Mouse (Mus musculus) frontal cortex, adult 2 months (tissue): Measurements from ENCODE around the gene Mef2d. TPM values are rescaled to one million over a fixed set of nuclear protein-coding genes. Genes with fewer than 3 reads are reported as not detected.
A peak's percentile ranks its signal among the peaks of the same experiment; 100 is the strongest.

Source experiments
- DNase-seq, 2 experiments: peaks; one replicate each; pipeline ENCODE4 v3.0.0; 2022; ENCODE audit warnings: low spot score in 1 of 2; ENCODE audit errors: extremely low spot score in 1 of 2
- polyA plus RNA-seq: library from polyadenylated mRNA; depleted of rRNA; stranded (reverse); fragments of >200 nt; gene quantifications from 2 replicates; pipeline ENCODE4 v1.2.3, GENCODE M21; 2012; rRNA removed

Mef2d gene
- 137 and 138 TPM in 2 replicates for polyA plus RNA-seq

DNA sequence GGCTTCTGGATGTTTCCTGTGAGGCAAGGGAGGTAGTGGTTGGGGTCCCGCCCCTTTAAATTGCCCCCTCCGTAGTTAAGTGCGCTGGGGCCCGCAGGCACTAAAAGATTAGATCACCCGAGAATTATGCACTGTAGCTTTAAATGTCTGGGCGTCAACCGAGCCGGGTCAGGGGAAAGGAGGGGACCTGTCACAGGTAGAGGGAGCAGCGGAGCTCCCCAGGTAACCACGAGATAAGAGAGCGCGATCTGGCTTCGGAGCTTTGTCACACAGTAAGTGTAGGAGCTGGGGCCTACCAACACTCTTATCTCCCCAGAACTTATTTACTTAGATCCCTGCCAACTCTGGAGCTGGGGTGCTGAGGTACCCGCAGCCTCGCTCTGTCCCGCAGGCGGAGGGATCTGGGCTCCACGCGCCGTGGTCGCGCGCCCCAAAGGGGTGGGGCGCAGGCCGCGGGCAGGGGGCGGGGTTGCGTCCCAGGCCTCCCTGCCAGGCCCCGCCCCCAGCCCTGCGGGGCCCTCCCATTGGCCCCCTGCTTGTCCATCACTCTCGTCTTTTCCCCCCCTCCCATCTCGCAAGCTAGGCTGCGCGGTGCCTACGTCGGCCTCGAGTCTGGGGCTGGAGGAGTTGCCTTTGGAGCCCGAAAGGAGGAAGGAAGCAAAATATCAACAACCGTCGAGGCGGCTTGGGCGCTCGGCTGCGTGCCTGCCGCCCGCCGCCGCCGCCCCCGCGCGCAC, at the start of gene Mef2d:
TSS of gene Mef2d (plus strand) at position 586 of the 737 bp plus-strand sequence.
- DNase-seq = peak; percentile 89 to 94

DNA sequence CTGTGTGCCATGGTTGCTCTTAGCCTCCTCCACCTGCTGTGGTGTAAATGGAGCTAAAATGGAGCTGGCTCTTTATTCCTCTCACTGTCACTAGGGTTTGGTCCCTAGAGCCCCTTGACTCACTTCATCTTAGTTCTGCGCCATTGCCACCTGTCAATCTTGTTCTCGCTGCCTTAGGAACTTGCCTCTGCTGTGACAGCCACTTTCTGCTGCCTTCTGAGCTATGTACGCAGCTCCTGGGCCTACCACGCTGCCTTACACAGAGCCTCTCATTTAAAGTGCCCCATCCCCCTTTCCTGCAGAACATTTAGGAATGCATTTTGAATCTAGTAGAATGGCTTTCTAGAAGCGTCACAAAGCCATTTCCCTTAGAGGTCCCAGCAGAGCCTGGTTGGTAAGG, 48.0 kb upstream of the Mef2d start:
- no peak for DNase-seq

GRCm38 (mm10) chr3:88097666-88098065, 44.5 kb upstream of the Mef2d start:
- DNase-seq = peak; percentile 9 to 36

DNA sequence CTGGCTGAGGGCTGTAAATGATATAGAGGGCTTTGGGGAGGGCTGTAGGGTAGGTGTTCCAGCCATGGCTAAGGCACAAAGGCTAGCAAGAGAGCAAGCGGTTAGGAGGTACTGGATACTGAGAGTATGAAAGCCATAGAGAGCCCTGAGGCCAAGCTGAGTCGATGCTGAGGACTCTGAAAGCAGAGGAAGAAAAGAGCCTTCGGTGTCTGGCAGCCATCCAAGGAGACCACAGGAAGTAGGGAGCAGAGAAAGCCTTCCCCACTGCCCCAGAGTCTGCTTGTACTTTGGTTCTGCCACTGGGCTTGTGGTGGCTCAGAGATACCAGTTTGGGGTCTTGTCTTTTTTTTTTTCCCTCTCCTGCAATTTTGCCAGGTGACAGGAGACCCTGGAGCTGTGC, 41.9 kb upstream of the Mef2d start:
- no peak for DNase-seq

- no peak for DNase-seq
Observed at GRCm38 (mm10) chr3:88101736-88102135, 40.4 kb upstream of the Mef2d start.

DNA sequence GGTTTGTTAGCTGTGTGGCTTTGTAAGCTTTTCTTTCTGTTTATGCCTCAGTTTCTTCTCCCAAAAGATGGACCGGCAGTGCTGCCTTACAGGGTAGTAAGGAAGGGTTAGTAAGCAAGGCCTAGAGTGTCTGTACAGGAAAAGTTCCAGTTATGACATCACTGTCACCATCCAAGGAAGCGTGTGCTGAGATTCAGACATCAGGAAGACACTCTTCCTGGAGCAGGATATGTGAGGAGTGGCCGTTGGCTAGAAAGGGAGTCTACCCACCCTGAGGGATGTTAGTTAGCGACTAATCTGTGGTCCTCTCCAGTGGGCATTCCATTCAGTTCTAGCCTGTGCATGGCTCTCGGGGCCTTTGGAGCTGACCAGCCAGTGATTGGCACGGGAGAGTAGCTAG, 40.0 kb upstream of the Mef2d start:
- no peak for DNase-seq

GRCm38 (mm10) chr3:88102611-88103010, 39.6 kb upstream of the Mef2d start:
- no peak for DNase-seq

DNA sequence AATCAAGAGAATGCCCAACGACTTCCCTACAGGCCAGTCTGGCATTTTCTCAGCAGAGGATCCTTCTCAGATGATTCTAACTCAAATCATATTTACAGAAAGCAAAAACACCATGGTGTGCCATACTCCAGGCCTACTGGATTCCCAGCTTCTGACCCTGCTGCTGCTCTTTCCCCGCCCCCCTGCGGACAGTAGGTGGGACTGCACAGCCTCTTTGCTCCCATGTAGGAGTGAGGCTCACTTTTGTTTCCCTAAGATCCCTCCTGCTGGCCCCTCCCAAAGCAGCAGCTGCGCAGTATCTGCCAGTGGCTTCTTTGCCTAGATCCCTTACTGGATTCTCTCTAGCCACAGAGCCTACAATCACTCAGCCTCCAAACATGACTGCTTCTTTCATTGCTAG, 36.0 kb upstream of the Mef2d start:
- DNase-seq = no peak

DNA sequence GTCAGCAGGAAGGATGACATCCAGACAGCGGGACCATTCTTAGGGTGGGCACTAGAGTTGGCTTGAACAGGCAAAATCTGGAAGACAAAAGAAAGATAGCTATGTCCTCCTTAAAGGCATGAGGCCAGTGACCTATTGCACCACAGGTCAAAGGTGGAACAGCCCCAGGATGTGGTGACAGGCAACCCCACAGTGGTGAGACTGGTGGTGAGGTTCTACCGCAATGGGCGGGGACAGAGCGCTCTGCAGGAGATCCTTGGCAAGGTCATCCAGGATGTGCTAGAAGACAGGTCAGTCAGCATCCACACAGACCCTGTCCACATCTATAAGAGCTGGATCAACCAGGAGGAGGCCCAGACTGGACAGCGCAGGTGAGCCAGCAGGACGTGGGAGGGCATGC, 33.0 kb upstream of the Mef2d start:
- DNase-seq = no peak

DNA sequence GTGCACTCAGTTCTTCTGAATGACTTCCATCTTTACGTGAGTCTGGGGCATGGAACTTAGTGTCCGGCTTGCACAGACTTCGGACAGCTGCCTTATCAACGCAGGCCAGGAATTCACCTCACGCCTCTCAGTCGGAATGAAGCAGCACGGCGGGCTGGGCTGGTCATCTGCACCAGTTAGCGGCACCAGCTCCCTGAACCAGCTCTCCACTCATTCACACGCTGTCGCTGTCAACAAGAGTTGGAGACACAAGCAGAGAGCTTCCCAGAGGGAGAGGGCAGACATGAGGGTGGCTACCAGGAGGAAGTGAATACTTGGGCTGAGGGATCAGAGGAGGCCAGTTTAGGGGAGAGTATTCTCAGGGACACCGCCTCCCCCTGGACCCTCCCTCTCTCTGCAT, 27.8 kb upstream of the Mef2d start:
- DNase-seq = no peak

DNA sequence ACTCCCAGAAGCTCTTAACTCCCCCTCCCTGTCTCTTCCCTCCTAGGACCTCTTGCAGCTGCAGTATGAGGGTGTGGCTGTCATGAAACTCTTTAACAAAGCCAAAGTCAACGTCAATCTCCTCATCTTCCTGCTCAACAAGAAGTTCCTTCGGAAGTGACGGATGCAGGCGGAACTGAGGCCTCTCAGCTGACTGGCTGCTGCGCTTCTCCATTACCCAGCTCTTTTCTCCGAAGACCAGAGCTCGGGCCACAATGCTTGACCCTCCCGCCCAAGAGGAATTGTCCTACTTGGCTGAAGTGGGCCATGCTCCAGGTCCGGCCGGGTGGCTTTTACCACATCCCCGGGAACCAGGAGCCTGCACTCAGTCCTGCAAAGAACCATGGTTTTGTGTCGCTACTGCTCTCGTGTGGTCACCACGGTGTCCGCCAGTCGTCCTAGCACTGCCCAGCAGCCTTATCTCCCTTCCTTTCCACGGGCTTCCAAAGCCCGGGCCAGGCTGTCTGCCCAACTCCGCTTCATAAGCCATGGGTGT, 22.0 kb upstream of the Mef2d start:
- DNase-seq = no peak

- peak in 1 of 2 experiments; percentile 8 for DNase-seq
Observed at GRCm38 (mm10) chr3:88121164-88122131, 20.7 kb upstream of the Mef2d start.

DNA sequence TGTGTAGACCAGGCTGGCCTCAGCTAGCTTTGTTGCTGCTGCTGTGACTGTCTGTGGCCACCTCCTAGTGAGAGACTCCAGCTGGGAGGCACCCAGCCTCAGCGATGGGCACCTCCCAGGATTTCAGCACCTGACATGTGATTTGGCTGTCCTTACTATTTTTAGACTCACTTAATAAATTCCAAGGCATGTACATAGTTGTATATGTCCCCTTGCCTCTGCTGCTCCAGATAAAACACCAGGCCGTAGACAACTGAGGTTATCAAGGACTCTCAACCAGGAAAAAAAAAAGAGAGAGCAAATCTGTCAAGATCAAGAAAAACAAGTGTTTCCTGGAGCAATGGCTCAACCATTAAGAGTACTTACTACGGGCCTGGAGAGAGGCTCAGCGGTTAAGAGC, 17.0 kb upstream of the Mef2d start:
- DNase-seq = no peak

- no peak for DNase-seq
Observed at GRCm38 (mm10) chr3:88126181-88126580, 16.0 kb upstream of the Mef2d start.

GRCm38 (mm10) chr3:88127636-88128035, 14.5 kb upstream of the Mef2d start:
- DNase-seq = no peak

GRCm38 (mm10) chr3:88128056-88128455, 14.1 kb upstream of the Mef2d start:
- DNase-seq = no peak

- no peak for DNase-seq
Observed at GRCm38 (mm10) chr3:88129006-88129405, 13.2 kb upstream of the Mef2d start.

- DNase-seq = no peak
Observed at GRCm38 (mm10) chr3:88131071-88131470, 11.1 kb upstream of the Mef2d start.

- DNase-seq = no peak
Observed at GRCm38 (mm10) chr3:88132492-88132891, 9.7 kb upstream of the Mef2d start.

GRCm38 (mm10) chr3:88133187-88133771, 8.9 kb upstream of the Mef2d start:
- DNase-seq = no peak

DNA sequence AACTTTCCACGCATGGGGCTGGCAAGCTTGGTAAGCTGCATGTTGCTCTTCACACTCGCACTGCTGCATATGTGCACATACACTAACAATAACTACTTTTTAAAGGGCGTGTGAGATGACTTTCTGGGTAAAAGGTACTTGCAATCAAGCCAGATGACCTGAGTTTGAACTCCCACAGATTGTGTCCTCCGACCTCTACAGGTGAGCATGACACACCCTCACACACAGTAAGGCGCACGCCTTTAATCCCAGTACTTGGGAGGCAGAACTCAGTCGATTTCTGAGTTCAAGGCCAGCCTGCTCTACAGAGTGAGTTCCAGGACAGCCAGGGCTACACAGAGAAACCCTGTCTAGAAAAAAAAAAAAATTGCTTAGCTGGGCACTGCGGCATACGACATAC, 5.8 kb upstream of the Mef2d start:
- DNase-seq = no peak
